Mouse (Mus musculus): Measurements from ENCODE around the gene Sncg. TPM values are rescaled to one million over a fixed set of nuclear protein-coding genes. Genes with fewer than 3 reads are reported as not detected.
A peak's percentile ranks its signal among the peaks of the same experiment; 100 is the strongest.
"Not testable (repeated sequence)": the region's sequence is repeated elsewhere in the genome, so short reads cannot be mapped to it uniquely, and the experiment has no call there.

Gene Sncg
- polyA plus RNA-seq, 1 experiment from 2014 or later: 125 TPM

DNA sequence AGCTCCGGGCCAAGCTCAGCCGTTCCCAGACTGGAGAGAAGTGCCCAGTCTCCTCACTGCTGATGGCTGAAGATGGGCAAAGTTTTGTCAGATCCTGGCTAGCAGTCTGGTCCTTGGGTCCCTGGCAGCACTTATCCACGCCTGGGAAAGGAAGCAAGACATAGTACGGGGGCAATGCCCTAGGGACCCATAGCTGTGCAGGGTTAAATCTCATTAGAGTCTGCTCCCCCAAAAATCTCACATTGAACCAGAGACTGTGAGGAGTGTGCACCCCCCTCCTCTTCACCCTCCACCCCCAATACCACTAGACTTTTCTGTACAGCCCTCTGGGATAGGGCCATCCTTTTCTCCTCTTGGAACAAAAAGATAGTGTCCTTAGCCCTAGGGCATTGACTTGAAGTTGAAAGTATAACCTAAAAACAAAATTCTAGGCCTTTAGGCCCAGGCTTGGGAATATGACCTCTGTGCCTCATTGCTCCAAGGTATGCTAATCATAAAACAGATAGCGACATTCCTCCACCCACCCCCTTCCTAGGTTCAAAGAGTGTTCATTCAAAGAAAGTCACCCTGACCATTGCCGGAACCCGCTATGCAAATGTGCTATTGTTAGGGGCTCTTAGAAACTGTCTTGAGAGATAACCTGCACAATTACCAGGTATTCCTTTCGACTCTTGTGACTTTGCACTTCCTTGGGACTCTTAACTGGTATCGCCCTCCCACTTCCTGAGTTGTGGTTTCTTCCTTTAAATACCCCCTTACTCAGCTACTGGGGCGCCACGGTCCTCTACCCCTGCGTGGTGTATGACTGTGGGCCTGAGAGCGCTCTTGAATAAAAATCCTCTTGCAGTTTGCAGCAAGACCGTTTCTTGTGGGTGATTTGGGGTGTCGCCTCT lies 10.1 kb downstream of the Sncg start:
- not testable (repeated sequence) for H3K36me3 ChIP-seq; DNase-seq (ENCODE audit: low spot score); H3K9me3 ChIP-seq
- Histone ChIP-seq H3K4me1 (replicated peaks) (peaks cover 12% of the 10 kb centered on the region), H3K27me3 (ENCODE audit: insufficient read depth, poor library complexity, severe bottlenecking) (peaks cover 16% of the 10 kb centered on the region), H3K27ac (peak overlapping the region; percentile 79), H3K4me3 (peak overlapping the region; percentile 52)
- WGBS: 78% methylated on average over 15 of the region's 15 CpGs

DNA sequence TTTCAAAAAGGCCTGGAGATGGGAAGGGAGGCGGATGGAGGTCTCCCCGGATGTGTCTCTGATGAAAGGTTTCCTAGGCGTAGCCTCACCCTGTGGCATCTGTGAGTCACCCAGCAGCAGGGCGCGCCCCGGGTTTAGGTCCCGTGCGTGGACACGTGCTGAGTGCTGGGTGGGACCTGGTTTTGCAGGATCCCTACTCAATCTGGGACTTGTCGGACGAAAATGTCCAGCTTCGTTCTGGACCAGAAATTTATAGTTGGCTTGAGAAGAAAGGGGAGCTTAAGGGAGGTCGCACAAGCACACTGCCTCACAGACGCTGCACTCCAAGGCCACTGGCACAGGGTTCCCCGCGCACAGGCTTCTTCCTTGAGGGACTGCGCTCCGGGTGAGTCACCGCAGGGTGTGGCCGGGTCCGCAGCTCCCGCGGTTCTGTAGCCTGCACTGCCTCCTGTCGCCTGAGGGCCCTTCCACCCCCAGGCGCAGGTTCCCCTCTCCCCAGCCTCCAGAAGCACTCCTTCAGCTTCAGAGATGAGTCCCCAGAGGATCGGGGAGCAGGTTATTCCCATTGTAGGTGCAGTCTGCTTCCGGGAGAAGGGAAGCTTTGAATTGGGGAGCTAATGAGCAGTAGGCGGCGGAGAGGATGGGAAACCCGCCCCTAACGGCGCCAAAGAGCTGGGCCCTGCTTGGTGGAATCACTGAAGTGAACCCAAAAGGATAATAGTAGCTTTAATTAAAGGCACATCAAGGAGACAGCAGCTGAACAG lies 10.9 kb downstream of the Sncg start:
- 3% methylated on average over 32 of the region's 32 CpGs for WGBS
- H3K27ac ChIP-seq: peak overlapping the region; percentile 79
- H3K36me3 ChIP-seq: no peaks in the 10 kb centered on the region
- peaks cover 12% of the 10 kb centered on the region for H3K4me1 ChIP-seq (replicated peaks)
- DNase-seq (ENCODE audit: low spot score): peak; percentile 67
- H3K9me3 ChIP-seq: no peaks in the 10 kb centered on the region
- H3K4me3 ChIP-seq: peak overlapping the region; percentile 52
- peaks cover 16% of the 10 kb centered on the region for H3K27me3 ChIP-seq (ENCODE audit: insufficient read depth, poor library complexity, severe bottlenecking)

DNA sequence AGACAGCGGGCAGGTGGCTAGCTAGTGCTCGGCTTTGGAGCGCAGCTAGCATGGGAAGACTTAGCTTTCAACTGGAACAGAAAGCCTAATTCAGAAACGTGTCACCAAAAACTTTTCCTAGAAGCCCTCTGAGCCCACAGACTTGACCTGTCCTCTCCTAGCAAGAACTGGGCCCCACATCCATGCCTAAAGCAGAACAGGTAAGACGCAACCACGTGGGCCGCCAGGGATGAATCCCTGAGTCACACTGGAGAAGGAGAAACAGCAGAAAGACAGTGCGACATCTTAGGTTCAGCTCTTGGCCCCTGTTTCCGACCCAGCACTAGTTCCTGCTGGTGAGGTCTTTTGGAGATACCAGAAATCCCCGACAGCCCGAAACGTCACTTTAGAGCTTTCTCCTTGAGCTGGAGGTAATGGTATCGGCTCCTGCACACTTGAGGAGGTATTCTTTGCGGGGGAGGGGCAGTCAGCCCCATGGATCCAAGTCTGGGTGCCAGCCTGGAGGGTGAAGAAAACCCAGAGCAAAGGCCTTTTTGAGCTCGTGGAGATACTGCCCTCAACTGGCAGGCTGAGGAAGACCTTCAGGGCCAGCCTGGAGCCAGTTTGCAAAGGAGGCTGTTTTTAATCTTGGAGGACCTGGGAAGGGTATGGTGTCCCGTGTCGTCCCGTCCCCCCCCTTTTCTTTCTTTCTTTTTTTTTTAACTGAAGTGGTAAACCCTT lies 11.7 kb downstream of the Sncg start:
- H3K4me3 ChIP-seq: peak overlapping the region; percentile 52
- no peaks in the 10 kb centered on the region for H3K9me3 ChIP-seq
- H3K27ac ChIP-seq: peak overlapping the region; percentile 79; the same call in 1 of the 2 replicates
- peaks cover 12% of the 10 kb centered on the region for H3K4me1 ChIP-seq (replicated peaks)
- H3K27me3 ChIP-seq (ENCODE audit: insufficient read depth, poor library complexity, severe bottlenecking): peaks cover 16% of the 10 kb centered on the region
- no peaks in the 10 kb centered on the region for H3K36me3 ChIP-seq
- 27% methylated on average over 18 of the region's 18 CpGs for WGBS
- DNase-seq (ENCODE audit: low spot score): peak; percentile 63

DNA sequence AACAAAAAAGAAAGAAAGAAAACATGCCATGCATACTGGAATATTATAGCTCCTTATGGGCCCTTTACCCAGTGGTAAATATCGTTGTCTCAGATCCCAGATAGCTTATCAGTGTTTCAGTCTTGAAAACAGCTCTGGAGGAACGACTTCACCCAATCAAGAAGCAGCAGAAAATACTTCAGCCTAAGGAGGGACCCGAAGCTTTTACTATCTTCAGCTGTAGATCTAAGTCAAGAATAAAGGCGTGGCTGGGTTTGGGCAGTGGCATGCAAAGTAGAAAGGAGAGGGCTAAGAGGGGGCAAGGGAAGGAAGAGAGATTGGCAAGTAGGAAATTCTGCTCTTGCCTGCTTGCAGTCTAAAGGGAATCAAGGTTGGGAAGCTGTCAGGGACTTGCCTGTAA lies 12.5 kb downstream of the Sncg start:
- Histone ChIP-seq H3K36me3 (no peaks in the 10 kb centered on the region), H3K4me1 (replicated peaks) (peaks cover 12% of the 10 kb centered on the region), H3K4me3 (no peak overlapping the region), H3K27me3 (ENCODE audit: insufficient read depth, poor library complexity, severe bottlenecking) (peaks cover 16% of the 10 kb centered on the region), H3K27ac (no peak overlapping the region), H3K9me3 (no peaks in the 10 kb centered on the region)
- WGBS: 81% methylated on average over 4 of the region's 4 CpGs
- DNase-seq (ENCODE audit: low spot score): no peak

DNA sequence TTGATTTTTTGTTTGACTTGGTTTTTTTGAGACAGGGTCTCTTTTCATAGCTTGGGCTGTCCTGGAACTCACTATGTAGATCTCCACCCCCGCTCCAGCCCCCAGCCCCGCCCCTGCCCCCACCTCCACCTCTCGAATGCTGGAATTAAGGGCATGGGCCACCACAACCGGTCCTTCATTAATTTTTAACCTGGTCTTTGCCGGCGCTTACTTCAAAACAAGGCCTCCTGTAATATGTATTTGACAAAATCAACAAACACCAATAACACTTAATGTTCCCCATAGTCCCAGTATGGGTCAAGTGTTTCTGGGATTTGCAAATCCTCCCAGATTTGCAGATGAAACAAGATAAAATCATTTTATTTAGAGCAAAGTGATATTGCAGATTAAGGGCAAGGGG lies 14.3 kb downstream of the Sncg start:
- Histone ChIP-seq H3K9me3 (no peaks in the 10 kb centered on the region), H3K36me3 (no peaks in the 10 kb centered on the region), H3K4me1 (replicated peaks) (peaks cover 13% of the 10 kb centered on the region), H3K27me3 (ENCODE audit: insufficient read depth, poor library complexity, severe bottlenecking) (peaks cover 16% of the 10 kb centered on the region), H3K4me3 (no peak overlapping the region), H3K27ac (no peak overlapping the region)
- DNase-seq (ENCODE audit: low spot score): no peak
- 51% methylated on average over 6 of the region's 6 CpGs for WGBS

DNA sequence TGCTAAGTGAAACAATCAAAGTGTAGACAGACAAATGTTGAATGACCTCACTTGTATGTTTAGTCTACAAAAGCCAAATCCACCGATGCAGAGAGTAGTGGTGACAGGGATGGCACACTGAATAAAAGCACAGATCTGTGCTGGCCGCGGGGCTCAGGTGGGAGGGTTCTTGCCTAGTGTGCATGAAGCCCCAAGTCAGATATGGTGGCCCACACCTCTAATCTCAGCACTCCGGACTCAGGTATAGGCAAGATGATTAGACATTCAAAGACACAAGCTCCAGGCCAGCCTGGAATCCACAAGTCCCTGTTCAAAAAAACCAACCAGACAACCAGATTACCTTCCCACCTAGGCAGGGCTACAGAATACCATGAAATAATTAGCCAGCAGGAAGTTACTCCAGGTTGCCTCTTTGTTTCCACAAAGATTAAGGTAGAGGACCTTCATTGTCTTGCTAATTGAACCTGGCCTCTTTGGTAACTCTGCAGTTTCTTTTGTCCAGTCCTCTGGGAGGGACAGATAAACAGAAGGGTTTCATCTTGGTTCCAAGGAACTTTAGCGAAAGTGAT lies 14.8 kb downstream of the Sncg start:
- no peak for DNase-seq (ENCODE audit: low spot score)
- Histone ChIP-seq H3K27me3 (ENCODE audit: insufficient read depth, poor library complexity, severe bottlenecking) (peaks cover 16% of the 10 kb centered on the region), H3K36me3 (no peaks in the 10 kb centered on the region), H3K9me3 (no peaks in the 10 kb centered on the region), H3K27ac (no peak overlapping the region), H3K4me1 (replicated peaks) (peaks cover 18% of the 10 kb centered on the region), H3K4me3 (no peak overlapping the region)
- WGBS: 46% methylated on average over 5 of the region's 5 CpGs

DNA sequence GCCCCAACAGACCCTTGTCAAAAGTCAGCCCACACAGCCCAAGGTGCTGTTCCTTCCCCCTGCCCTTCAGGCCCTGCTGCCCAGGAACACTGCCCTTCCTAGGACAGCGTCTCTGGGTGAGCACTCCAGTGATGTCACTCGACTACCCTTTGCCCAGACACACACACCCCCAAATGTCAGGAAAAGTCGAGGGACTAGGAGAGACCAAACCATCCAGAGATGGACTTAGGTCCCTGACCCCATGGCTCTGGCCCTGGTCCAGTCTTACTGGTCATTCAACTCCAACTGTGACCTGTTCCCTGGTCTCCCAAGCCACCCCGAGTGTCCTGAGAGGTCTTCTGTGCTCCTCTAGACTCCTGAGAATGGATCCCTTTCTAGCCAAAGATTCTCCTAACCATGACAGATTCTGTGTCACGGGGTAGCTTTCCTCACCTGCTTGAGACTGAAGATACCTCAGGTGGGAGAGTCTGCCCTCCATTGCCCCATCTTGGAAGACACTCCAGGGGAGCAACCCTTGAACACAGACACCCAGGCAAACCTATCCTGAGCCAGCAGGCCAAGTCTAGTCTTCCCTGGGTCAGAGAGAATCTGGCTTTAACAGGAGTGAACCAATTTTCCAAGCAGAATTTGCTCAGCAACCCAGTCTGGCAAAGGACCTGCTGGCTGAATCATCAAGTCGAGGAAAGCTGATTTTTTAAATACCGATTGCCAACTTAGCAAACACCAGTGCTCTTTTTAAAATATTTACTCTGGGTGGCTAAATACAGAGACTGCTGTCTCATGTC lies 16.7 kb downstream of the Sncg start:
- Histone ChIP-seq H3K27ac (no peak overlapping the region), H3K9me3 (no peaks in the 10 kb centered on the region), H3K27me3 (ENCODE audit: insufficient read depth, poor library complexity, severe bottlenecking) (peaks cover 9% of the 10 kb centered on the region), H3K4me1 (replicated peaks) (peaks cover 6% of the 10 kb centered on the region), H3K4me3 (no peak overlapping the region), H3K36me3 (no peaks in the 10 kb centered on the region)
- DNase-seq (ENCODE audit: low spot score): no peak
- 84% methylated on average over 7 of the region's 7 CpGs for WGBS

DNA sequence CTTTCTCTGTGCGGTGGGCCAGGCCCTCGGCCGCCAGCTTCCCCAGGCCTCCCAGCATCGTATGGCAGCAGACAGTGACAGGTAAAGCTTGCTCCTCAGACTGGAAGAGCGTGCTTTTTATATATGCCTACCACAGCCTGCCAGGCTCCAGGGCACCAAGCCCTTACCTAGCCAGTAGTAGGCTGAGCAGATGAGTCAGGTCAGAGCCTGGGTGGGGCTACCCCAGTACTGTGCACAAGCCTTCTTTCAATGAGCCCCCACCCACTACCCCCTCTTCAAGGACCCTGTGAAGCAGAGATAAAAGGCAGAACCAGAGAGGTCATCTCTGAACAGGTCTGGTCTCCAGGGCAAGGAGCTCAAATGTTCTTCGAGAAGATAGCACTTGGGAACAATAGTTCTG lies 19.3 kb downstream of the Sncg start, which contains the start of gene Fam25c:
Fam25c (minus strand) TSS at position 133 of the 400 bp plus-strand sequence.
- Histone ChIP-seq H3K4me1 (replicated peaks) (peaks cover 14% of the 10 kb centered on the region), H3K9me3 (no peaks in the 10 kb centered on the region), H3K27ac (no peak within 1 kb of the TSS), H3K4me3 (no peak within 1 kb of the TSS), H3K27me3 (ENCODE audit: insufficient read depth, poor library complexity, severe bottlenecking) (no peaks in the 10 kb centered on the region), H3K36me3 (no peaks in the 10 kb centered on the region)
- DNase-seq (ENCODE audit: low spot score): no peak
- WGBS: 76% methylated on average over 6 of the region's 6 CpGs

DNA sequence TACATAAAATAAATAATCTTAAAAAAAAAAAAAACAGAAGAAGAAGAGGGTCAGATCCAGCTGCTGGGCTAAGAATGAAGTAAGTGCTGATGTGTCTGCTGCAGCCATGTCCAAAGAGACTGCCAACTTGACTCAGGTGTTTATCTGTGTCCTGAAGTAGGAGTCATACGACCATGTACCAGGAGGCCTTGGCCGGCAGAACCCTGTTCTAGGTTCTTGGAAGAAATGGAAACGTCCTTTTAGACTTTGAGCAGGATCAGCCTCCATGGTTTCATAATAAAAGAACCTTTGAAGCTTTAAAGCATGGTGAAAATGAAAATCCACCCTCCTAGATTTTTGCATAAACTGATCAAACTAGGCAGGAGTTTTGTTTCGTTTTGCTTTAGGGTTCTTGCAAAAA lies 20.1 kb downstream of the Sncg start:
- H3K4me3 ChIP-seq: no peak overlapping the region
- H3K9me3 ChIP-seq: no peaks in the 10 kb centered on the region
- WGBS: 82% methylated on average over 4 of the region's 4 CpGs
- DNase-seq (ENCODE audit: low spot score): no peak
- H3K27ac ChIP-seq: no peak overlapping the region
- no peaks in the 10 kb centered on the region for H3K27me3 ChIP-seq (ENCODE audit: insufficient read depth, poor library complexity, severe bottlenecking)
- H3K36me3 ChIP-seq: no peaks in the 10 kb centered on the region
- peaks cover 14% of the 10 kb centered on the region for H3K4me1 ChIP-seq (replicated peaks)

DNA sequence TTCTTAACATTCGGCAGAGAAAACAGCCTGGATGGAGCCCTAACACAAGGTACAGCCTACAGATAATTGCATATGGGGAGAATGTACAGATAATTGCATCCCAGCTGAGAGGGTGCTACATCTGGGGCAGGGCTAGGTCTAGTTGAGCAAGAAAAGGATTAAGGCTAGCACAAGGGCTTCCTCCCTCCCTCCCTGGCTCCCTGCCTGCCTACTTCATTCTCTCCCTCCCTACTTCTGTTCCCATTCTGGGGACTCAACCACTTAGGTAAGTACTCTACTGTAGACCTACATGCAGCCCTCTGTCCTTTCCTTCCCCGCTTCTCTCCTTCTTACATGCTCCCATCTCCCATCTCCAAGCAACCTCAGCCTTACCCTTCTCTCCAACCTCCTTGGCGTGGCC lies 21.3 kb downstream of the Sncg start:
- Histone ChIP-seq H3K27me3 (ENCODE audit: insufficient read depth, poor library complexity, severe bottlenecking) (no peaks in the 10 kb centered on the region), H3K4me3 (no peak overlapping the region), H3K27ac (no peak overlapping the region), H3K9me3 (no peaks in the 10 kb centered on the region), H3K36me3 (no peaks in the 10 kb centered on the region), H3K4me1 (replicated peaks) (peaks cover 14% of the 10 kb centered on the region)
- no peak for DNase-seq (ENCODE audit: low spot score)
- 94% methylated on average over 3 of the region's 3 CpGs for WGBS

DNA sequence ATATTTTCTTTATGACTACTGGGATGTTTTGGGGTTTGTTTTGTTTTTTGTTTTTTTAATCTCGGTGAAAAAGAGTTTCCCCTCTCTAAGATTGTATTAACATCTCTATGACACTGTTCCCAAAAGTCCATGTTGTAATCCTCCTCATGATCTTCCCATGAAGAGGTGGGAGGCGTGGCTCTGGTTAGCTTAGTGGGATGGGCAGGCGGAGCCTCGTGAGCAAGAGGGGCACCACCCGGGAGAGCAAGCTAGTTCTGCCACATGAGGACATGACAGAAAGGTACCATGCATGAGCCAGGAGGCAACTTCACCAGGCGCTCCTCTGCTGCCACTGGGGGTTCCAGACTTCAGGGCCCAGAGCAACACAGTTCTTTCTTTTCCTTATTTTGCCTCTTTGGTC lies 22.1 kb downstream of the Sncg start:
- Histone ChIP-seq H3K27me3 (ENCODE audit: insufficient read depth, poor library complexity, severe bottlenecking) (no peaks in the 10 kb centered on the region), H3K4me3 (no peak overlapping the region), H3K4me1 (replicated peaks) (peaks cover 14% of the 10 kb centered on the region), H3K27ac (no peak overlapping the region), H3K9me3 (no peaks in the 10 kb centered on the region), H3K36me3 (no peaks in the 10 kb centered on the region)
- WGBS: 79% methylated on average over 6 of the region's 6 CpGs
- DNase-seq (ENCODE audit: low spot score): no peak

DNA sequence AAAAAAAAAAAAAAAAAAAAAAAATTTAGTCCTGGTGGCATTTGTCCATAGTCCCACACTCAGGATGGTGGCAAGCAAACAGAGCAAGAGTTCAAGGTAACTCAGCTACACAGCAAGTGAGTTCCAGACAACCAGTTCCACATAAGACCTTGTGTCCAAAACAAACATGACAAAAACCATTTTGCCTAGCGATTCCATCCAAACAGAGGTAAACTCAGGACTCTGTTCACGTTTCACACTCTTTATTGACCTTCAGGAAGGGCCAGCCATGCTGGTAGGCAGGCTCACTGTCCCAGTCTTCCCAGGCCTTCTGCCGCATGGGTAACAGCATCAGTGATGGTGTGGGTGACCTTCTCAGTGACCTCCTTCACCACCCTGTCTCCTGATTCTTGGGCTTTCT lies 22.9 kb downstream of the Sncg start:
- 60% methylated on average over 3 of the region's 3 CpGs for WGBS
- no peak overlapping the region for H3K27ac ChIP-seq
- no peak for DNase-seq (ENCODE audit: low spot score)
- H3K4me1 ChIP-seq (replicated peaks): peaks cover 14% of the 10 kb centered on the region
- H3K9me3 ChIP-seq: no peaks in the 10 kb centered on the region
- H3K27me3 ChIP-seq (ENCODE audit: insufficient read depth, poor library complexity, severe bottlenecking): no peaks in the 10 kb centered on the region
- H3K4me3 ChIP-seq: no peak overlapping the region
- no peaks in the 10 kb centered on the region for H3K36me3 ChIP-seq

Measured in hindbrain, embryonic 10.5 days (tissue).